Mouse (Mus musculus) liver (tissue): ENCODE measurements around the gene Gm8773.

ENCODE experiments used
- DNase-seq: peaks from one replicate; pipeline ENCODE4 v3.0.0-alpha.2; 2020; ENCODE audit warnings: mixed read lengths

The Gm8773 gene

GRCm38 (mm10) chr5:5573749-5574317, at the start of gene Gm8773:
Gm8773 (plus strand) TSS chr5:5573799.
- peak; percentile 48 for DNase-seq

DNA sequence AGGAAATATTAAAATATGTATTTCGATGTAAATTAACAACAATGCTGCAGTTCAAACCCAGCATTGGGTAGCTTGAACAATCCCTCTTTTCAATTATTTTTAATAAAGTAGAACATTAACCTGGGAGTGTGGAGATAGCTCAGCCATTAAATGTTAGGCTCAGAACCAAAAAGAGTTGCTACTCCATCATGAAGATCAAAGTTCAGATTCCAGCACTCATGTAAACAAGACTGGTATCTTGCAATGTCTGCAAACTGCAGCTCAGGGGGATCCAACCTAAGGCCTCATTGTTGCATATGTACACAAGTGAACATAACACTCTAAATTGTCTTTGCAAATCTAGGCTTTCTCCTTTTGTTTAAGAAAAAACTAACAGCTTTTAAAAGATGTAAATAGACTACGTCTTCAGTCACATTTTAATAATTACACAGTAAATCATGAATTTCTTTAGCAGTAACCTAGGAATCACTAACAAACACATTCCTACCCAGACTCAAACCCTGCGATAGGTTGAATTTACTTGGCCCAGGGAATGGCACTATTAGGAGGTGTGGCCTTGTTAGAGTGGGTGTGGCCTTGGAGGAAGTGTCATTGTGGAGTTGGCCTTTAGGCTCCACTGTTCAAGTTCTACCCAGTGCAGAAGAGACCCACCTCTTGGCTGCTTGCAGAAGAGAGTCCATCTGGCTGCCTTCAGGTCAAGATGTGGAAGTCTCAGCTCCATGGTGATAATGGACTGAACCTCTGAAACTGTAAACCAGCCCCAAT, 39.8 kb upstream of the Gm8773 start:
- no peak for DNase-seq

DNA sequence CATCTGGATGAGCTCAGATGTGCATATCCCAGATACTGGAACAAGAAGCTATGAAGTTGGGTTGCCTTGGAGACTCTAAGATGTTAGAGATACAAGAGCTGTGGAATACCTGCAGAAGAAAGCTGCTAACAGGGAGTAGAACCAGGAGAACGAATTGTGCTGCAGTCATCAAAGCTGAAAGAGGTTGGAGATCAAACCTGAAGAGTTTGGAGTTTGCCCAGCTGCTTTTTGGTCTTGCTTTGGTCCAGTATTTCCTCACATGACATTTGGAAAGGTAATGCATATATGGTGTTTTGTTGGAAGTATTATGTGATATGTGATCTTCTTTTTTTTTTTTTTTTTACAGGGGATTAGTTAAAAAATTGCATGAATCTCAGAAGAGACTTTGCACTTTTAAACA, 37.5 kb upstream of the Gm8773 start:
- no peak for DNase-seq

DNA sequence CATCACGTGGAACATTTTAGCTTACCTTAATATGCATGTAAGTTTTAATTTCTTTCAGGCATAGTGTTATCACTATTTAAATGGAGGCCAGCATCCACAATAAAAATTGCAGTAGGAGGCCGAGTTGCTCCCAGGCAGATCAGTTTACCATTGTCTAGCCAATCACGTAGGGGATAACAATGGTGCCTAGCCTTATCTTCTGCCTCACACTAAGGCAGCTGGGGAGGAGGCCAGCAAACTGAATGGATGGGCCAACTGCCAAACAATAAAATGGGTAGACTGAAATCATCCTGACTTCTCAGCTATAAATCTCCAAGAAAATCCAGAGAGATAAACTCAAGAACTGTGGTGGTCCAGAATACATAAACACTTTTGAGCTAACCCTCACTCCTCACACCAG, 33.8 kb upstream of the Gm8773 start:
- no peak for DNase-seq

DNA sequence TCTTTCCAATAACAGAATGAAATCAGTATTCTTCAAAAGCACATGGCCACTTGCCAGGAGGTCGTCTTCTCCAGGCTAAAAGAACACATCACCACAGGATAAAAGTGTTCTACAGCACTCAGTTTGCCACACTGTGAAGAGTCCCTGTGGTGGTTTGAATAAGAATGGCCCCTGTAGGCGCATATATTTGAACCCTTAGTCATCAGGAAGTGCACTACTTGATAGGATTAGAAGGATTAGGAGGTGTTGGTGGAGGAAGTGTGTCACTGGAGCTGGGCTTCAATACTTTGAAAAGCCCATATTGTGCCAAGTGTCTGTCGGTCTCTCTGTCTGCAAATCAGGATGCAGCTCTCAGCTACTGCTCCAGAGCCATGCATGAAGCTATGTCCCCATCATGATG, 33.2 kb upstream of the Gm8773 start:
- DNase-seq, result no peak

DNA sequence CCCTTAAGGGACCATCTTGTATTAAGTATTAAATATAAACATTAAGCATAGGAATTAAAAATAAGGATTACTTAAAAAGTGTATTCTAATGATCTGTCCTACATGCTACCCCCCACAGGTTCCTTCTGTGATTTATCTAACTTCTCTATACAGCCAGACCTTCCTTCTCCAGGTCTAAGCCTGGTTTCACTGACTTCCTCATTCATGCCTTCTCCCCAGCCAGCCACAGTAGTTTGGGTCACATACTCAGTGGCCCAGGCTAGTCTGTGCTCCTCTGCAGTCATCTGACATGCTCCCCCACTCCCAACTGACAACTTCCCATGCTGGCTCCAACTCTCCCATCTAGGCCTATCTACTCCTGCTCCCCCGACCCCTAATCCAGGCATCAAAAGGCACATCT, 22.5 kb upstream of the Gm8773 start:
- DNase-seq, result no peak

DNA sequence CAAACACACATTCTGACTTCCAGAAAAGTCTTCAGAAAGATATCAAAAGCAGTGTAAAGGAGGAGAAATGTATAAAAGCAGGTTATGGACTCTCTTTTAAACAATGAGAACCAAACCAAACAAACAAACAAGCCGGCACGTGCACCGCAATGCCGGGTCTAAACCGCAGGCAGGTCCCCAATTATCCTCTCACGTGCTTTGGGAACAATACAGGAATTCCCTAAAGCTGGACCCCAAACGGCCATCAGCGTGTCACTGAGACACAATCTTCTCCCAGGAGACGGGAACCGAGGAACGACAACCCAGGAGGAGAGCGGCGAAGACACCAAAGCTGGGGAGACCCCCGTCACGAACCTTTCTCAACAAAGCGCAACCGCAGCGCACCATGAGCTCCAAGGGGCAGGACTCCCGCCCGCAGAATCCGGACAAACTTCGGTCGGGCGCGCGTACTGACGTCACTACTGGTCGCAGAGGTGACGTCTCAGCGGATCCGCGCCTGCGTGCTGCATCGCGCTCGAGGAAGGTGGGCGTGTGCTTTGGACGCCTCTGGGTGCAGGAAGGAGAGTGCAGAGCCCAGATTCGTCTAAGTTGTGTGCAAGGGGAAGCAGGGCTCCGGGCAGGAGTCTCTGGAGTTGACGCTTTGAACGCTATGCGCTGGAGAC, 14.4 kb upstream of the Gm8773 start, which contains the start of gene Gtpbp10:
Gene Gtpbp10, minus strand, starts transcription at position 460 of the 662 bp plus-strand sequence.
- DNase-seq, result peak; percentile 89

DNA sequence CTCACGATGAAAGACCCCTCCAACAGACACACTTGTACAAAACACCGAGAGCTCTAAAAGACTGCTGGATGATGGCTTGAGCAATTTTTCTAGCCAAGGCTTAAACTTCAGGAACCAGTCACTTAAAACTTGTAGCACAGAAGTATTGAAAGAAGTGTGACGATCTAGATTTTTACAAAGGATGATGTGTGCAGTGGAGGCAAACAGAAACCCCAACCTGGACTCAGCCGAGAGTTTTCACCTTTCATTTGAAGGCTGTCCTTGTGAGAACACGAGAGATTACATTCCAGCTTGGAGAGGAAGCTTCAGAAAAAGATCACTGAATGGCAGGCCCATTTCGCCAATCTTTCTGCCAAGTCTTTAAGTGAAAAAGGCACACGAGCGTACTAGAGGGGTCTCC, 13.8 kb upstream of the Gm8773 start:
- DNase-seq, result no peak

DNA sequence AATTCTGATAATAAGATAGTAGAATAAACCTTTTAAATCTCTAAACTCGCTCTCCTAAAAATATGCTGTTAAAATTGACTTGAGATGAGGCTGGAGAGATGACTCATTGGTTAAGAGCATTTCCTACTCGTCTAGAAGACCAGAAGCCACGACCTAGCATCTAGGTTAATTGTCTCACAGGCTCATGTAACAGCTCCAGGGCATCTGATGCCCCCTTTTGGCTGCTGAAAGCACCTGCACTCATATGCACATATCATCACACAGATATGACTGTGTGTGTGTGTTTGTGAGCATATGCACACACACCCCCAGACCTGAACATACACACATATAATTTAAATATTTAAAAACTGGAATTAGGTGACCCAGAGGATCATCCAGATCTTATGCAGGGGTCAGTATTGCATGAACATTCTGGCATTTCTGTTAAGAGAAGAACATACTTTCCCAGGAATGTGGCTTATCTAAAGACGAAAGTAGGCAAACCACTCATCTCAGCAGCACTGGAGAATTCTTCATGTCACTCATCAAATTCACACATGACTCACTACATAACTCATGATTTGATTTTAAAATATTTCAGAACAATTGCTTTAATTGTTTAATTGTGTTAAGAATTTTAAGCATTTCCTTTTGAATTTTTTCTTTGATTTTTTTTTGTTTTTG, 12.4 kb upstream of the Gm8773 start:
- no peak for DNase-seq

- no peak for DNase-seq
Observed at GRCm38 (mm10) chr5:5562435-5562834, 11.2 kb upstream of the Gm8773 start.

GRCm38 (mm10) chr5:5587686-5588085, 14.1 kb downstream of the Gm8773 start:
- no peak for DNase-seq

GRCm38 (mm10) chr5:5610540-5610939, 36.9 kb downstream of the Gm8773 start:
- no peak for DNase-seq

GRCm38 (mm10) chr5:5618329-5618728, 44.7 kb downstream of the Gm8773 start:
- no peak for DNase-seq

- DNase-seq, result no peak
Observed at GRCm38 (mm10) chr5:5625491-5625890, 51.9 kb downstream of the Gm8773 start.
